Mouse (Mus musculus): Measurements from ENCODE around the gene Lyzl4.

DNA sequence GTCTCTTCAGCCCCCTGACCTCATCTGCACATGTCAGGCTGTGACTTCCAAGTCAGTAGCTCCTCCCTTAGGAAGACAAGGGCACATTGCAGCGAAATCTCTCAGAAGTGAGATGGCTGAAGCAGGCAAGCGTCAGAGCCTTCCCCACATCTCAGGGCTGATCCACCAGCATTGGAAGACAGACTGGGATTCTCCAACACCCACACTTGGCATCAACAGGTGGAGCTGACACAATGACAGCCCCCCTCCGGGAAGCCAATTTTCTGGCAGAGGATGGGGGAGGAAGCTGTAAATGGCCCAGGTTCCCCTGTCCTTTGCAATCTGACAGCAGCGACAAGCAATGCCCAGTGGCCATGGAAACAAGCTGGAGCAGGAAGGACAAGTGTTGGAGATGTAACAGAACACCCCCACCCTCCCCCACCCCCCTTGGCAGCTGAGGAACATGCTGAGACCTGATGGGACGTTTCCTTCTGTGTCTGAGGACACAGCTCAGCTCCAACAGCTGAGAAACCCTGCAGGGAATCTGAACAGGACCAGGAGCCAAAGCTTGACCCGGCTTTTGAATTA, 41.0 kb downstream of the Lyzl4 start:
- TF ChIP-seq CTCF (IDR thresholded peaks at IDR 0.05; ENCODE audit: borderline replicate concordance, insufficient read depth, low read depth, low read length) (no peak), POLR2A (IDR thresholded peaks at IDR 0.05; ENCODE audit: borderline replicate concordance, insufficient read depth, low read length) (no peak)

Data from cerebellum, adult 2 months (tissue).